Mouse (Mus musculus): Measurements from ENCODE around the gene Svep1.

Gene Svep1

GRCm38 (mm10) chr4:58097732-58098131 is 108.9 kb downstream of the Svep1 start:
- no peak for ATAC-seq (ENCODE audit: insufficient number of reproducible peaks, low FRiP score, low TSS enrichment)

- no peak for ATAC-seq (ENCODE audit: insufficient number of reproducible peaks, low FRiP score, low TSS enrichment)
These were observed 119.9 kb downstream of the Svep1 start for GRCm38 (mm10) chr4:58086738-58087137.

GRCm38 (mm10) chr4:58086151-58086550 is 120.5 kb downstream of the Svep1 start:
- no peak for ATAC-seq (ENCODE audit: insufficient number of reproducible peaks, low FRiP score, low TSS enrichment)

- no peak for ATAC-seq (ENCODE audit: insufficient number of reproducible peaks, low FRiP score, low TSS enrichment)
These were observed 121.3 kb downstream of the Svep1 start for GRCm38 (mm10) chr4:58085340-58085739.

GRCm38 (mm10) chr4:58084155-58084554 is 122.5 kb downstream of the Svep1 start:
- no peak for ATAC-seq (ENCODE audit: insufficient number of reproducible peaks, low FRiP score, low TSS enrichment)

- ATAC-seq (ENCODE audit: insufficient number of reproducible peaks, low FRiP score, low TSS enrichment), result peak; percentile 71
These were observed 124.1 kb downstream of the Svep1 start for GRCm38 (mm10) chr4:58082588-58082987.

- ATAC-seq (ENCODE audit: insufficient number of reproducible peaks, low FRiP score, low TSS enrichment), result 0 out of 2 replicates have a peak, but pooled peaks have one; percentile 28
These were observed 127.0 kb downstream of the Svep1 start for GRCm38 (mm10) chr4:58079631-58080030.

- no peak for ATAC-seq (ENCODE audit: insufficient number of reproducible peaks, low FRiP score, low TSS enrichment)
These were observed 128.7 kb downstream of the Svep1 start for GRCm38 (mm10) chr4:58077950-58078349.

- no peak for ATAC-seq (ENCODE audit: insufficient number of reproducible peaks, low FRiP score, low TSS enrichment)
These were observed 129.1 kb downstream of the Svep1 start for GRCm38 (mm10) chr4:58077536-58077935.

- no peak for ATAC-seq (ENCODE audit: insufficient number of reproducible peaks, low FRiP score, low TSS enrichment)
These were observed 133.8 kb downstream of the Svep1 start for GRCm38 (mm10) chr4:58072888-58073287.

GRCm38 (mm10) chr4:58068886-58069285 is 137.8 kb downstream of the Svep1 start:
- ATAC-seq (ENCODE audit: insufficient number of reproducible peaks, low FRiP score, low TSS enrichment), result no peak

GRCm38 (mm10) chr4:58064721-58065120 is 141.9 kb downstream of the Svep1 start:
- no peak for ATAC-seq (ENCODE audit: insufficient number of reproducible peaks, low FRiP score, low TSS enrichment)

- no peak for ATAC-seq (ENCODE audit: insufficient number of reproducible peaks, low FRiP score, low TSS enrichment)
These were observed 143.7 kb downstream of the Svep1 start for GRCm38 (mm10) chr4:58062933-58063332.

GRCm38 (mm10) chr4:58055653-58056052 is 151.0 kb downstream of the Svep1 start:
- ATAC-seq (ENCODE audit: insufficient number of reproducible peaks, low FRiP score, low TSS enrichment), result no peak

GRCm38 (mm10) chr4:58054441-58054840 is 152.2 kb downstream of the Svep1 start:
- ATAC-seq (ENCODE audit: insufficient number of reproducible peaks, low FRiP score, low TSS enrichment), result no peak

GRCm38 (mm10) chr4:58050746-58051145 is 155.9 kb downstream of the Svep1 start:
- ATAC-seq (ENCODE audit: insufficient number of reproducible peaks, low FRiP score, low TSS enrichment), result no peak

- ATAC-seq (ENCODE audit: insufficient number of reproducible peaks, low FRiP score, low TSS enrichment), result no peak
These were observed 156.4 kb downstream of the Svep1 start for GRCm38 (mm10) chr4:58050276-58050675.

- no peak for ATAC-seq (ENCODE audit: insufficient number of reproducible peaks, low FRiP score, low TSS enrichment)
These were observed 161.8 kb downstream of the Svep1 start for GRCm38 (mm10) chr4:58044833-58045232.

- ATAC-seq (ENCODE audit: insufficient number of reproducible peaks, low FRiP score, low TSS enrichment), result no peak
These were observed 162.3 kb downstream of the Svep1 start for GRCm38 (mm10) chr4:58044356-58044755.

GRCm38 (mm10) chr4:58040093-58040492 is 166.6 kb downstream of the Svep1 start:
- ATAC-seq (ENCODE audit: insufficient number of reproducible peaks, low FRiP score, low TSS enrichment), result no peak

- no peak for ATAC-seq (ENCODE audit: insufficient number of reproducible peaks, low FRiP score, low TSS enrichment)
These were observed 169.5 kb downstream of the Svep1 start for GRCm38 (mm10) chr4:58037096-58037705.

- ATAC-seq (ENCODE audit: insufficient number of reproducible peaks, low FRiP score, low TSS enrichment), result no peak
These were observed 172.0 kb downstream of the Svep1 start for GRCm38 (mm10) chr4:58034663-58035062.

- ATAC-seq (ENCODE audit: insufficient number of reproducible peaks, low FRiP score, low TSS enrichment), result no peak
These were observed 173.9 kb downstream of the Svep1 start for GRCm38 (mm10) chr4:58032714-58033113.
